Mouse (Mus musculus): ENCODE measurements around the gene Zfp534.
"Not testable (repeated sequence)": the region's sequence is repeated elsewhere in the genome, so short reads cannot be mapped to it uniquely, and the experiment has no call there.

The Zfp534 gene

DNA sequence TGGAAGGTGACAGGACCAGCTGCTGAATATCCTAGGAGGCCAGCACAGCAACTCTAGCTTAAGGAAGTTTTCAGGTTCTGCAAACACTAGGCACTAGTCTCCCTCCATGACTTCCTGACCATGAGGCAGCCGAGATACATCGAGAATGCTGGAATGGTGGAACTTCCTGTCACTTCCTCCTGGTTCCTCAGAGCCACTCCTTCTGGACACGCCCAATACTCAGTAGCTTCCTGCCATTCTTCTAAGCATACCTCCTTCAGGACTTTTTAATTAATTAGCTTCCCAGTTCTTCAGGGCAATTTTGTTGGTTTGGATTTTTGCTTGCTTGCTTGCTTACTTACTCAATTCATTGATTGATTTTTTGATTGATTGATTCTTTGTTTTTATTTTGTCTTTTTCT is at the start of gene Zfp534:
TSS of gene Zfp534 (minus strand) at position 101 of the 400 bp plus-strand sequence.
- DNase-seq (ENCODE audit: low spot score in 2 of 2) = not testable (repeated sequence)

DNA sequence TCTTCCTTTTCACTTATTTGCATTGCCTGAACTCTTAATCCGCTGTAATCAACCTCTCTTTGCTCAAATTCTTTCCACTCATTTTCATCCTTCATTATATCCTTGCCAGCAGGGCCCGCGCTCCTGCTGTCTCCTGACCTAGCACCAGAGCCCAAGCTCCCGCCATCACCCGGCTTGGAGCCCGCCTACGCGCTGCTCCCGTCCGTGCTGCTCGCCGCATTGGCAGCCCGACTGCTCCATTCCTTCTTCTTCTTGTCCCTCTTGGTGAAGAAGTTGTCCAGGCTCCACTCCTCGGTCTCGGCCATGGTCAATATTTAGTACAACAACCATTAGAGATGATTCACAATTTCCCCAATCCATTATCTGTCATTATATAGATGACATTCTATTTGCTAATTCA is 43.9 kb upstream of the Zfp534 start:
- DNase-seq (ENCODE audit: low spot score in 2 of 2) = not testable (repeated sequence)

DNA sequence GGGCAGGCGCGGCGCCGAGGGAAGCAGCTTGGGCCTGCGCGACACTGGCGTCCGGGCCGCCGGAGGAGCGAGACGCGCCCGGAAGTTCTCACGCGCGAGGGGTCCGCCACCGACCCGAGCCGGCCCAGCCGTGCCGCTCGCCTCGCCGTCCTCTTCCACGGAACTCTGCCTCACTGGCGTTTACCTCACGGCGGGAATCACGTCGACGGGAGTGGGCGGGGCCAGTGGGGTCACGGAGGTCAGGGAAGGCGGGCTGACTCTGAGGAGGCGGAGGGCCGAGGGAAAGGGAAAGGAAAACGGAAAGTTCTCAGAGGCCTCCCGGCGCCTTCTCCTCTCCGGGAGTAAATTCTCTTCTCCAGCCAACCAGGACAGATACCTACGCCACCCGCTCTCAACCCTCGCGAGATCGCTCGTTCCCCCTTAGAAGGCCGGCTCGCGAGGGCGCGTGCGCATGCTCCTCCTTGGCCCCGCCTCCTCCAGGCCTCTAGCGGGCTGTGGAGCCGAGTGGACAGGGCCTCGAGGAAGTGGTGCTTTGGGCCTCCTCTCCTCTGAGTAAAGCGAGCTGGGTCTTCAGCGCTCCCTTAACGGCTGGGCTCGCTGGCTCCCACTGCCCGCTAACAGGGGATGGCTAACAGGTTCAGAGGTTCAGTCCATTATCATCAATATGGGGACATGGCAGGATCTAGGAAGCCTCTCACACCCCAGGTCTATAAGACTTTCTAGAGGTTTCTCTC is 36.5 kb upstream of the Zfp534 start:
- DNase-seq (ENCODE audit: low spot score in 2 of 2) = peak in 1 of 2 experiments; percentile 5

DNA sequence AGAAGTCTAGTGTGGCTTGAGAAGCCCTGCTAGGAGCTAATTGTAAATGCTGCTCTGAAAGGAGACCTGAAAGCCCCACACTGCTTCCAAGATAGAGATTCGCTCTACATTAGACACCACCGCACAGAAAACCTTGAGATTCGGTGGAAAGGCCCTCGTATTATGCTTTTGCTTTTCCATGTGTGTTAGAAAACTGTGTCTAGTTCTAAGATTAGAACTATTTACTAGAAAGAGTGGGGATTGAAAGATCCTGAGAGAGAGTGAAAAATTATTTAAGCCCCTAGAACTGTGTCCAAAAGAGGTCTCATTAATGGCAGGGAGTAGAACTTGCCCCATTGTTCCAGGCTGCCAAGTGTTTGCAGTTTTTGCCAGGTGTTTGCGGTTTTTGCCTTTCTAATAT is 47.1 kb downstream of the Zfp534 start:
- not testable (repeated sequence) for DNase-seq (ENCODE audit: low spot score in 2 of 2)

DNA sequence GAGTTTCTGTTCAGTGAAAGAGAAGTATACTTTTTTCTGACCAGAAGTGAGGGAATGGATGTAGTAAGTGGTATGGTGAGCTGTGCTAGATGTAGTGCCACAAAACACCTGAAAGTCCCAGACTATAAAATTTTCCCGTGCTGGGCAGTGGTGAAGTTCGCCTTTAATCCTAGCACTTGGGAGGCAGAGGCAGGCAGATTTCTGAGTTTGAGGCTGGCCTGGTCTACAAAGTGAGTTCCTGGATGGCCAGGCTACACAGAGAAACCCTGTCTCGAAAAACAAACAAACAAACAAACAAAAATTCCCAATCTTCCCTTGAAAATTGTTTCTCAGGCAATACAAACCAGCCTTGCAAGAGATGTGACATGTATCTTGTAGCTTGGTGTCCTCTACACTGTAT is 54.9 kb downstream of the Zfp534 start:
- not testable (repeated sequence) for DNase-seq (ENCODE audit: low spot score in 2 of 2)

DNA sequence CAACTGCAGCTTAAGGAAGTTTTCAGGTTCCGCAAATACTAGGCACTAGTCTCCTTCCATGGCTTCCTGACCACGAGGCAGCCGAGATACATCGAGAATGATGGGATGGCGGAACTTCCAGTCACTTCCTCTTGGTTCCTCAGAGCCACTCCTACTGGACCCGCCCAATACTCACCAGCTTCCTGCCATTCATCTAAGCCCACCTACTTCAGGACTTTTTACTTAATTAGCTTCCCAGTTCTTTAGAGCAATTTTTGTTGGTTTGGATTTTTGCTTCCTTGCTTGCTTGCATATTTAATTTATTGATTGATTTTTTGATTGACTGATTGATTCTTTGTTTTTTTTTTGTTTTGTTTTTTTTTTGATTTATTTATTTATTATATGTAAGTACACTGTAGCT is 59.9 kb downstream of the Zfp534 start, which contains the start of gene Zfp979:
TSS of gene Zfp979 (minus strand) at position 101 of the 400 bp plus-strand sequence.
- DNase-seq (ENCODE audit: low spot score in 2 of 2) = not testable (repeated sequence)

DNA sequence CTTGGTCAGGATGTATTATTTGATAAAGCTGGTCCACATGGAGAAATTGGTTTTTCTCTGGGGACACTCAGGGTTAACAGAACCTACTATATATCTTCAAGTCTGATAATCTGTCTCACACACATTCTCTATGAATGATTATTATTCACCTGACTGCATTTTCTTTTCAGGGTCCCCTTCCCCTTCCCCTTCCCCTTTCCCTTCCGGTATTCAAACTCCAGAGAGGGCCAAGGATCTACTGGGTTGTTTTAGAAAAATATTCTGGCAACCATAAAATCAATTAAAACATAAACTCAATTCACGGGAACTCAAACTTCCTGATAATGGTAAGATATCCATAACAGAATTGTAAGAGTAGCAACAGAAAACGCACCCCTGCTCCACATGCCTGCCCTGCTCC is 60.4 kb downstream of the Zfp534 start:
- DNase-seq (ENCODE audit: low spot score in 2 of 2) = not testable (repeated sequence)

DNA sequence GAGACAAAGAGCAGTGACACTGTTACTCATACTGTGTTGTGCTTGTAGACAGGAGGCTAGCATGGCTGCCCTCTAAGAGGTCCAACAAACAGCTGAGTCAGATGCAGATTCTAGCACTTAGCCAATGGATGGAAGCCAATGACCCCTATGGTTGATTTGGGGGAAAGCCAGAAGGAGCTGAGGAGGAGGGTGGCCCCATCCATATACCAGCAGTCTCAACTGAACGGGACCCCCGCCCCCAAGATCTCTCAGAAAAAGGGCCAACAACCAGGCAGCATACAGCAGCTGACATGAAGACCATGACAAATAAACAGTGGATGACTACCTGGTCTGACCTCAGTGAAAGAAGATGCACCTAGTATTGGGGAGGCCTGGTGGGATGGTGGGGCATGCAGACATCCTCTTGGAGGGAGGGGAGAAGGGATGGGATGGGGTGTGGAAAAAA is 68.5 kb downstream of the Zfp534 start:
- DNase-seq (ENCODE audit: low spot score in 2 of 2) = not testable (repeated sequence)
